Mouse (Mus musculus) olfactory bulb, adult 2 months (tissue): Measurements from ENCODE around the gene Dmpk.

ENCODE experiments used
- CTCF ChIP-seq: fragments of 200-500 bp; IDR thresholded peaks from 2 replicates; pipeline ENCODE4 v1.5.1; 2012; ENCODE audit warnings: low read depth, mild to moderate bottlenecking, low read length, moderate library complexity; ENCODE audit not compliant: insufficient read depth
- POLR2A ChIP-seq: fragments of 200-500 bp; IDR thresholded peaks from 2 replicates; pipeline ENCODE4 v1.6.1; 2012; ENCODE audit warnings: mild to moderate bottlenecking, low read depth, low read length, moderate library complexity; ENCODE audit not compliant: insufficient read depth

GRCm38 (mm10) chr7:19137380-19137779 is 53.7 kb downstream of the Dmpk start:
- TF ChIP-seq CTCF (no peak), POLR2A (no peak)
